ENCODE assay signal across 8 mouse cellular contexts in genomic region chr16:4655251-4655734, GRCm38 (mm10). TPM values are rescaled to one million over a fixed set of nuclear protein-coding genes. Genes with fewer than 3 reads are reported as not detected.
A peak's percentile ranks its signal among the peaks of the same experiment; 100 is the strongest.
DNase-seq lines count a peak whose midpoint lies in the region; TF ChIP-seq lines count a peak whose summit lies in the region.

No protein-coding gene starts in this region.

- DNase-seq in spleen, adult 2 months (ENCODE audit: low read depth in 1 of 2, low spot score in 2 of 2), result no peak
- no peak for DNase-seq in spleen, postnatal 4 days (ENCODE audit: low spot score in 2 of 2)
- peak; percentile 47 for DNase-seq in heart, postnatal 25 days (ENCODE audit: low spot score)
- peak; percentile 64 for DNase-seq in liver, adult 2 months (ENCODE audit: extremely low read depth, low read depth, low spot score)
- DNase-seq in natural killer cell, adult 2 months (ENCODE audit: low spot score in 2 of 2), result no peak
- DNase-seq in left cerebral cortex, adult 9 months (ENCODE audit: low spot score in 2 of 2), result no peak
- DNase-seq in thymus, postnatal 14 days, result no peak

- no peaks in the 10 kb centered on the region; the same call in 1 of the 2 replicates for H3K79me2 ChIP-seq in liver, adult 2 months (ENCODE audit: control insufficient read depth, insufficient read depth, low read length)

- no peak for TF ChIP-seq CTCF in spleen, adult 2 months (IDR thresholded peaks at IDR 0.05; ENCODE audit: extremely low read depth, insufficient read depth, insufficient read length, insufficient replicate concordance)
- TF ChIP-seq CTCF in liver, adult 2 months (IDR thresholded peaks at IDR 0.05; ENCODE audit: low read depth, low read length), result peak; percentile 67
- TF ChIP-seq CTCF in small intestine, adult 2 months (IDR thresholded peaks at IDR 0.05; ENCODE audit: extremely low read depth, insufficient read length, insufficient replicate concordance, low read depth, low read length), result peak; percentile 11; the same call in 1 of the 2 replicates

- peak overlapping the region; percentile 3; the same call in 1 of the 2 replicates for H3K27ac ChIP-seq in spleen, adult 2 months (ENCODE audit: insufficient read depth, low read length)
- peak overlapping the region; percentile 22; the same call in 1 of the 2 replicates for H3K27ac ChIP-seq in liver, adult 2 months (replicated peaks; ENCODE audit: insufficient read depth, low read depth, low read length)
- no peak overlapping the region for H3K27ac ChIP-seq in small intestine, adult 2 months (ENCODE audit: insufficient read depth, low read depth, low read length)

- intact Hi-C loops in heart, postnatal 25 days (cut with DNase I), result no loop called here

- no peaks in the 10 kb centered on the region for H3K4me1 ChIP-seq in spleen, adult 2 months (ENCODE audit: control insufficient read depth, insufficient read depth, insufficient read length)
- H3K4me1 ChIP-seq in liver, adult 2 months (ENCODE audit: control insufficient read depth, insufficient read depth, low read length), result peaks cover 20% of the 10 kb centered on the region
- H3K4me1 ChIP-seq in small intestine, adult 2 months (ENCODE audit: control insufficient read depth, insufficient read depth, insufficient read length, low read length), result 0 out of 2 replicates have a peak, but pooled peaks cover 5% of the 10 kb centered on the region

- no peak for TF ChIP-seq POLR2A in spleen, adult 2 months (IDR thresholded peaks at IDR 0.05; ENCODE audit: low read depth, low read length)
- no peak for TF ChIP-seq POLR2A in liver, adult 2 months (IDR thresholded peaks at IDR 0.05; ENCODE audit: extremely low read depth, insufficient read depth, low read length)
- no peak for TF ChIP-seq POLR2A in small intestine, adult 2 months (IDR thresholded peaks at IDR 0.05; ENCODE audit: low read depth, low read length)

- peaks cover 51% of the 10 kb centered on the region for H3K36me3 ChIP-seq in spleen, adult 2 months (ENCODE audit: control insufficient read depth, insufficient read depth, low read length)
- H3K36me3 ChIP-seq in liver, adult 2 months (ENCODE audit: control insufficient read depth, insufficient read depth, low read length), result no peaks in the 10 kb centered on the region; the same call in 1 of the 2 replicates
- peaks cover 57% of the 10 kb centered on the region for H3K36me3 ChIP-seq in small intestine, adult 2 months (ENCODE audit: control insufficient read depth, insufficient read depth, low read length)

- H3K9ac ChIP-seq in liver, adult 2 months (ENCODE audit: low read depth, low read length), result no peak overlapping the region

- no peaks in the 10 kb centered on the region for H3K27me3 ChIP-seq in spleen, adult 2 months (ENCODE audit: control insufficient read depth, insufficient read depth, low read length)
- H3K27me3 ChIP-seq in liver, adult 2 months (ENCODE audit: control insufficient read depth, insufficient read depth, low read length), result no peaks in the 10 kb centered on the region
- no peaks in the 10 kb centered on the region for H3K27me3 ChIP-seq in small intestine, adult 2 months (ENCODE audit: control insufficient read depth, insufficient read depth, low read length)

- 86% methylated on average over 4 of the region's 4 CpGs for WGBS in spleen, adult 2 months
- WGBS in liver, adult 2 months, result 42% methylated on average over 4 of the region's 4 CpGs
- 41% methylated on average over 4 of the region's 4 CpGs for WGBS in small intestine, adult 2 months

- H3K4me3 ChIP-seq in spleen, adult 2 months (ENCODE audit: extremely low read depth, insufficient read depth, insufficient read length), result no peak overlapping the region
- no peak overlapping the region for H3K4me3 ChIP-seq in liver, adult 2 months (ENCODE audit: insufficient read depth, low read depth, low read length)
- H3K4me3 ChIP-seq in small intestine, adult 2 months (ENCODE audit: low read depth, low read length), result no peak overlapping the region

RNA-seq across cellular contexts. Expression of gene Dnaja3, which starts 15.5 kb away (rescaled TPM):
- polyA plus RNA-seq in spleen, adult 2 months (2012; rRNA removed), result 11.0 and 12.1 TPM in 2 replicates
- total RNA-seq in heart, postnatal 25 days (2021), result 100 to 1,000 TPM; 149 TPM
- total RNA-seq in liver, adult 2 months (2014; rRNA removed), result 76.3 and 81.0 TPM in 2 replicates
- polyA plus RNA-seq in liver, adult 2 months (2012; rRNA removed), result 37.7 and 43.1 TPM in 2 replicates
- polyA plus RNA-seq in small intestine, adult 2 months (2012; rRNA removed), result 10.2 and 13.7 TPM in 2 replicates

RNA-seq across cellular contexts. Expression of gene Vasn, which starts 15.6 kb away (rescaled TPM):
- 23.6 and 31.3 TPM in 2 replicates for polyA plus RNA-seq in spleen, adult 2 months (2012; rRNA removed)
- 10 to 100 TPM in 1 of 2 experiments, 1 to 10 TPM in 1; 9.8 to 12.0 TPM for total RNA-seq in heart, postnatal 25 days (2021)
- total RNA-seq in liver, adult 2 months (2014; rRNA removed), result 4.0 and 5.1 TPM in 2 replicates
- 12.6 and 18.0 TPM in 2 replicates for polyA plus RNA-seq in liver, adult 2 months (2012; rRNA removed)
- polyA plus RNA-seq in small intestine, adult 2 months (2012; rRNA removed), result 6.5 and 7.8 TPM in 2 replicates

RNA-seq across cellular contexts. Expression of gene Coro7, which starts 24.3 kb away (rescaled TPM):
- 150 and 191 TPM in 2 replicates for polyA plus RNA-seq in spleen, adult 2 months (2012; rRNA removed)
- total RNA-seq in heart, postnatal 25 days (2021), result 10 to 100 TPM; 12.6 to 16.1 TPM
- total RNA-seq in liver, adult 2 months (2014; rRNA removed), result 6.1 and 8.5 TPM in 2 replicates
- 17.3 and 22.7 TPM in 2 replicates for polyA plus RNA-seq in liver, adult 2 months (2012; rRNA removed)
- 45.6 and 86.6 TPM in 2 replicates for polyA plus RNA-seq in small intestine, adult 2 months (2012; rRNA removed)

RNA-seq across cellular contexts. Expression of gene Pam16, which starts 30.5 kb away (rescaled TPM):
- 8.2 and 9.5 TPM in 2 replicates for polyA plus RNA-seq in spleen, adult 2 months (2012; rRNA removed)
- total RNA-seq in heart, postnatal 25 days (2021), result 100 to 1,000 TPM; 129 to 141 TPM
- total RNA-seq in liver, adult 2 months (2014; rRNA removed), result 36.8 and 41.7 TPM in 2 replicates
- polyA plus RNA-seq in liver, adult 2 months (2012; rRNA removed), result 10.8 and 13.5 TPM in 2 replicates
- 6.0 and 8.7 TPM in 2 replicates for polyA plus RNA-seq in small intestine, adult 2 months (2012; rRNA removed)

Comparison
In these comparisons a context has a peak if more than half of its experiments do, and no peak if none do; other contexts are left out.
1. DNase-seq: peak in heart, postnatal 25 days (single experiment) and liver, adult 2 months (single experiment); none in spleen, adult 2 months (0 of 2), spleen, postnatal 4 days (0 of 2), natural killer cell, adult 2 months (0 of 2), left cerebral cortex, adult 9 months (0 of 2) and thymus, postnatal 14 days (single experiment).